Mouse (Mus musculus): ENCODE results near the gene Olfr576.

Gene Olfr576

GRCm38 (mm10) chr7:102962360-102962759 is at the start of gene Olfr576:
Gene Olfr576, plus strand, starts transcription at chr7:102962660.
- no peak for DNase-seq (ENCODE audit: low spot score)

GRCm38 (mm10) chr7:102915261-102915660 is 47.2 kb upstream of the Olfr576 start:
- no peak for DNase-seq (ENCODE audit: low spot score)

GRCm38 (mm10) chr7:102916405-102916804 is 46.1 kb upstream of the Olfr576 start:
- DNase-seq (ENCODE audit: low spot score) = no peak

- no peak for DNase-seq (ENCODE audit: low spot score)
Measured at GRCm38 (mm10) chr7:102917032-102917875, 45.2 kb upstream of the Olfr576 start, which contains the start of gene Olfr571. Gene Olfr571, minus strand, starts transcription at chr7:102917536.

GRCm38 (mm10) chr7:102919632-102920031 is 42.8 kb upstream of the Olfr576 start:
- no peak for DNase-seq (ENCODE audit: low spot score)

- no peak for DNase-seq (ENCODE audit: low spot score)
Measured at GRCm38 (mm10) chr7:102924109-102924508, 38.4 kb upstream of the Olfr576 start, which contains the start of gene Olfr572. Gene Olfr572, plus strand, starts transcription at chr7:102924409.

GRCm38 (mm10) chr7:102927105-102927504 is 35.4 kb upstream of the Olfr576 start:
- DNase-seq (ENCODE audit: low spot score) = no peak

GRCm38 (mm10) chr7:102942475-102942874 is 20.0 kb upstream of the Olfr576 start, which contains the start of gene Olfr573-ps1:
Gene Olfr573-ps1, minus strand, starts transcription at chr7:102942575.
- DNase-seq (ENCODE audit: low spot score) = no peak

GRCm38 (mm10) chr7:102943417-102943816 is 19.0 kb upstream of the Olfr576 start:
- no peak for DNase-seq (ENCODE audit: low spot score)

GRCm38 (mm10) chr7:102948167-102948566 is 14.3 kb upstream of the Olfr576 start, which contains the start of gene Olfr574:
Gene Olfr574, plus strand, starts transcription at chr7:102948467.
- no peak for DNase-seq (ENCODE audit: low spot score)

GRCm38 (mm10) chr7:102950732-102951131 is 11.7 kb upstream of the Olfr576 start:
- DNase-seq (ENCODE audit: low spot score) = no peak

GRCm38 (mm10) chr7:102958137-102958536 is 4.3 kb upstream of the Olfr576 start:
- no peak for DNase-seq (ENCODE audit: low spot score)

GRCm38 (mm10) chr7:102958593-102958992 is 3.9 kb upstream of the Olfr576 start, which contains the start of gene Olfr575:
Gene Olfr575, minus strand, starts transcription at chr7:102958775.
- no peak for DNase-seq (ENCODE audit: low spot score)

GRCm38 (mm10) chr7:102974399-102974798 is 11.9 kb downstream of the Olfr576 start:
- peak; percentile 2 for DNase-seq (ENCODE audit: low spot score)

- DNase-seq (ENCODE audit: low spot score) = no peak
Measured at GRCm38 (mm10) chr7:102975843-102976242, 13.4 kb downstream of the Olfr576 start, which contains the start of gene Olfr577. Gene Olfr577, minus strand, starts transcription at chr7:102975943.

GRCm38 (mm10) chr7:102989224-102989623 is 26.8 kb downstream of the Olfr576 start, which contains the start of gene Olfr578:
Gene Olfr578, minus strand, starts transcription at chr7:102989324.
- DNase-seq (ENCODE audit: low spot score) = no peak
